Mouse (Mus musculus) ES-Bruce4 (cell line): ENCODE results near the gene Nmral1. TPM values are rescaled to one million over a fixed set of nuclear protein-coding genes. Genes with fewer than 3 reads are reported as not detected.

Source experiments
- H3K27ac ChIP-seq: 2 replicates; pipeline ENCODE4 v1.5.1; 2012; ENCODE audit warnings: low read length, inconsistent platforms; ENCODE audit not compliant: insufficient read depth
- H3K27me3 ChIP-seq: 2 replicates; pipeline ENCODE4 v1.6.1; 2012; ENCODE audit warnings: mild to moderate bottlenecking, low read length, inconsistent platforms; ENCODE audit not compliant: control insufficient read depth, poor library complexity, insufficient read depth, severe bottlenecking
- H3K36me3 ChIP-seq: 2 replicates; pipeline ENCODE4 v1.6.1; 2012; ENCODE audit warnings: inconsistent platforms, mild to moderate bottlenecking, low read length, moderate library complexity; ENCODE audit not compliant: control insufficient read depth, poor library complexity, insufficient read depth, severe bottlenecking
- H3K4me1 ChIP-seq: one replicate; pipeline ENCODE4 v1.8.1; 2011; ENCODE audit warnings: low read length; ENCODE audit not compliant: control insufficient read depth, insufficient read depth
- H3K4me3 ChIP-seq: 2 replicates; pipeline ENCODE4 v1.5.1; 2011; ENCODE audit warnings: low read depth, mild to moderate bottlenecking, low read length
- H3K9ac ChIP-seq: 2 replicates; pipeline ENCODE4 v1.6.1; 2012; ENCODE audit warnings: low read depth, mild to moderate bottlenecking, inconsistent platforms; ENCODE audit not compliant: poor library complexity, severe bottlenecking
- H3K9me3 ChIP-seq: replicated peaks from 2 replicates; pipeline ENCODE4 v1.6.1; 2012; ENCODE audit warnings: mild to moderate bottlenecking, low read length, inconsistent platforms; ENCODE audit not compliant: control insufficient read depth, poor library complexity, insufficient read depth, severe bottlenecking
- CTCF ChIP-seq: IDR thresholded peaks from one replicate; pipeline ENCODE4 v1.8.1; 2011; ENCODE audit warnings: low read depth, low read length
- EP300 ChIP-seq: IDR thresholded peaks from 2 replicates; pipeline ENCODE4 v1.6.1; 2011; ENCODE audit warnings: low read depth, low read length; ENCODE audit not compliant: insufficient read depth
- POLR2A ChIP-seq: IDR thresholded peaks from one replicate; pipeline ENCODE4 v1.8.1; 2011; ENCODE audit warnings: low read length; ENCODE audit not compliant: insufficient read depth
- polyA plus RNA-seq: library from polyadenylated mRNA; stranded (reverse); fragments of >200 nt; gene quantifications from 2 replicates; pipeline ENCODE4 v1.2.4, GENCODE M21; 2011; ENCODE audit warnings: low read depth; ENCODE audit not compliant: missing spikeins, insufficient read depth, insufficient read length

Nmral1 gene
- polyA plus RNA-seq, 1 experiment: 15.7 TPM

- H3K9ac ChIP-seq: no peak overlapping the region
Measured at GRCm38 (mm10) chr16:4665726-4666125, 53.4 kb downstream of the Nmral1 start.

GRCm38 (mm10) chr16:4663806-4664205 is 55.4 kb downstream of the Nmral1 start:
- no peak overlapping the region for H3K4me3 ChIP-seq
- H3K4me1 ChIP-seq: no peaks in the 10 kb centered on the region
- H3K27me3 ChIP-seq: no peaks in the 10 kb centered on the region
- no peak overlapping the region for H3K27ac ChIP-seq
- no peaks in the 10 kb centered on the region for H3K9me3 ChIP-seq
- TF ChIP-seq CTCF: no peak
- TF ChIP-seq EP300: no peak
- TF ChIP-seq POLR2A: no peak
- no peaks in the 10 kb centered on the region for H3K36me3 ChIP-seq
- H3K9ac ChIP-seq: no peak overlapping the region

More at GRCm38 (mm10) chr16:4665726-4666125, 53.4 kb downstream of the Nmral1 start:
- no peaks in the 10 kb centered on the region for H3K4me1 ChIP-seq
- H3K27me3 ChIP-seq: no peaks in the 10 kb centered on the region
- H3K27ac ChIP-seq: no peak overlapping the region
- no peaks in the 10 kb centered on the region for H3K36me3 ChIP-seq
- no peaks in the 10 kb centered on the region for H3K9me3 ChIP-seq
- H3K4me3 ChIP-seq: no peak overlapping the region
- TF ChIP-seq CTCF (no peak), POLR2A (no peak), EP300 (no peak)

GRCm38 (mm10) chr16:4661605-4662004 is 57.6 kb downstream of the Nmral1 start:
- H3K27ac ChIP-seq: no peak overlapping the region
- no peaks in the 10 kb centered on the region for H3K4me1 ChIP-seq
- H3K36me3 ChIP-seq: no peaks in the 10 kb centered on the region
- H3K9ac ChIP-seq: no peak overlapping the region
- H3K4me3 ChIP-seq: no peak overlapping the region
- H3K9me3 ChIP-seq: no peaks in the 10 kb centered on the region
- H3K27me3 ChIP-seq: no peaks in the 10 kb centered on the region
- TF ChIP-seq EP300 (no peak), CTCF (no peak), POLR2A (no peak)

Other genes starting within 250 kb of the Nmral1 start
- gene Srl, start 177.5 kb downstream of the Nmral1 start, polyA plus RNA-seq: 30.0 and 33.6 TPM in 2 replicates
- gene Tfap4, start 159.5 kb downstream of the Nmral1 start, polyA plus RNA-seq: 19.3 and 21.2 TPM in 2 replicates
- gene Glis2, start 124.6 kb downstream of the Nmral1 start, polyA plus RNA-seq: 31.2 and 34.8 TPM in 2 replicates
- gene Pam16, start 94.4 kb downstream of the Nmral1 start, polyA plus RNA-seq: 34.8 and 39.5 TPM in 2 replicates
- 6.2 and 7.9 TPM in 2 replicates for gene Vasn, start 79.4 kb downstream of the Nmral1 start, polyA plus RNA-seq
- 55.8 and 55.9 TPM in 2 replicates for gene Dnaja3, start 79.4 kb downstream of the Nmral1 start, polyA plus RNA-seq
- 31.2 and 36.1 TPM in 2 replicates for gene Coro7, start 39.6 kb downstream of the Nmral1 start, polyA plus RNA-seq
- 38.0 and 44.4 TPM in 2 replicates for gene Hmox2, start 7.0 kb upstream of the Nmral1 start, polyA plus RNA-seq
- gene Cdip1, start 70.9 kb upstream of the Nmral1 start, polyA plus RNA-seq: 46.5 and 50.5 TPM in 2 replicates
- not detected in 2 replicates for gene 4930562C15Rik, start 116.1 kb upstream of the Nmral1 start, polyA plus RNA-seq
- gene Ubald1, start 161.0 kb upstream of the Nmral1 start, polyA plus RNA-seq: 31.1 and 32.7 TPM in 2 replicates
- gene Mgrn1, start 166.9 kb upstream of the Nmral1 start, polyA plus RNA-seq: 46.6 and 47.8 TPM in 2 replicates
- gene Nudt16l1, start 219.4 kb upstream of the Nmral1 start, polyA plus RNA-seq: 37.8 and 41.0 TPM in 2 replicates
- gene Anks3, start 244.8 kb upstream of the Nmral1 start, polyA plus RNA-seq: 22.4 and 28.4 TPM in 2 replicates